15 mouse cellular contexts compared by ENCODE assay signal in the genomic region with DNA sequence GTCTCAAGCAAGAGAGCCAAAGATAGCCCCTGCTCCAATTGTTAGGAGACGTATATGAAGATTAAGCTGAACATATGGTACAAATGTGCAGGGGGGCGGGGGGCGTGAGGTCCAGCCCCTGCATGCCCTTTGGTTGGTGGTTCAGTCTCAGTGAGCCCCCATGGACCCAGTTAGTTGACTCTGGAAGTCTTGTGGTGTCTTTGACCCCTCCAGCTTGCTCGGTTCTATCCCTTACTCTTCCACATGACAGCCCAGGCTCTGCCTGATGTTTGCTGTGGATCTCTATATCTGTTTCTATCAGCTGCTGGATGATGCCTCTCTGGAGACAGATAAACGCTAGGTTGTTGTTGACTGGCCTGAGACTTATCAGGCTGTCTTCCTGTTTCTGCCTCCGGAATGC.
"Had no signal": no experiment of that assay in that cellular context is flagged by ENCODE, and none has a peak within 500 bp of the region (broad histone marks: within the 10 kb centered on the region; RNA-seq: fewer than 3 reads in every experiment).

No protein-coding gene starts in this region.

- H3K27me3 ChIP-seq: megakaryocyte, embryonic 14.5 days; midbrain, embryonic 12.5 days; neural tube, embryonic 12.5 days; stomach, embryonic 15.5 days had no signal

- DNase-seq: lung, adult 18-20 months; lung, embryonic 14.5 days; lung, postnatal 10 days; lung, postnatal 36 days; midbrain, embryonic 14.5 days; right cerebral cortex, postnatal 14 days; thymus, adult 2 months; thymus, postnatal 25 days; thymus, postnatal 4 days had no signal

- H3K4me3 ChIP-seq: megakaryocyte, embryonic 14.5 days; midbrain, embryonic 12.5 days; neural tube, embryonic 12.5 days; stomach, embryonic 15.5 days had no signal

- H3K27ac ChIP-seq: macrophage; midbrain, embryonic 12.5 days; neural tube, embryonic 12.5 days; stomach, embryonic 15.5 days; stomach, postnatal 0 days had no signal

- H3K9me3 ChIP-seq: megakaryocyte, embryonic 14.5 days; midbrain, embryonic 12.5 days; neural tube, embryonic 12.5 days; stomach, embryonic 15.5 days had no signal

- H3K36me3 ChIP-seq: midbrain, embryonic 12.5 days; neural tube, embryonic 12.5 days; stomach, embryonic 15.5 days had no signal

- H3K4me2 ChIP-seq: lung, embryonic 14.5 days; midbrain, embryonic 12.5 days; neural tube, embryonic 12.5 days; stomach, embryonic 15.5 days had no signal

- H3K9ac ChIP-seq: lung, embryonic 14.5 days; midbrain, embryonic 12.5 days; neural tube, embryonic 12.5 days; stomach, embryonic 15.5 days had no signal

- H3K4me1 ChIP-seq: megakaryocyte, embryonic 14.5 days; midbrain, embryonic 12.5 days; neural tube, embryonic 12.5 days; stomach, embryonic 15.5 days had no signal
